8 mouse cellular contexts compared by ENCODE assay signal in genomic region chr5:115531671-115532270, GRCm38 (mm10). TPM values are rescaled to one million over a fixed set of nuclear protein-coding genes. Genes with fewer than 3 reads are reported as not detected.
DNase-seq lines count a peak whose midpoint lies in the region; ATAC-seq lines count a peak whose summit lies in the region.

No protein-coding gene starts in this region.

- peak; percentile 57 for DNase-seq in spleen, adult 12 weeks (ENCODE audit: low spot score)
- no peak for DNase-seq in spleen, adult 18-20 months
- DNase-seq in cerebellum, adult 8-10 months: peak; percentile 80
- peak; percentile 92 for DNase-seq in gastrocnemius, postnatal 14 days
- DNase-seq in naive thymus-derived CD4-positive, alpha-beta T cell, adult 2 months (ENCODE audit: low read depth): peak; percentile 54

- H3K4me3 ChIP-seq in intestine, embryonic 16.5 days (ENCODE audit: low read length): no peak overlapping the region
- no peak overlapping the region for H3K4me3 ChIP-seq in limb, embryonic 15.5 days

- no peaks in the 10 kb centered on the region for H3K36me3 ChIP-seq in intestine, embryonic 16.5 days (ENCODE audit: control insufficient read depth, insufficient read depth, low read length)
- H3K36me3 ChIP-seq in limb, embryonic 15.5 days: no peaks in the 10 kb centered on the region

- peak overlapping the region; percentile 48 for H3K4me2 ChIP-seq in intestine, embryonic 16.5 days (ENCODE audit: low read depth, low read length)
- H3K4me2 ChIP-seq in limb, embryonic 15.5 days: peak overlapping the region; percentile 30

- WGBS in intestine, embryonic 16.5 days: 19% methylated on average over 18 of the region's 18 CpGs
- WGBS in limb, embryonic 15.5 days: 20% methylated on average over 18 of the region's 18 CpGs

- peak; percentile 79 for ATAC-seq in intestine, embryonic 16.5 days
- peak; percentile 74 for ATAC-seq in limb, embryonic 15.5 days (ENCODE audit: insufficient number of reproducible peaks, low FRiP score, low TSS enrichment, low read depth)
- no peak for ATAC-seq in monocyte, adult 5-6 weeks (replicated peaks; ENCODE audit: insufficient number of reproducible peaks, low FRiP score, low TSS enrichment, poor library complexity, severe bottlenecking)

- H3K9me3 ChIP-seq in intestine, embryonic 16.5 days (ENCODE audit: control insufficient read depth, low read length): no peaks in the 10 kb centered on the region
- no peaks in the 10 kb centered on the region for H3K9me3 ChIP-seq in limb, embryonic 15.5 days

- intact Hi-C loops in gastrocnemius, postnatal 14 days (cut with DNase I; ENCODE audit: low total_unique reads): no loop called here

- H3K27ac ChIP-seq in intestine, embryonic 16.5 days (ENCODE audit: low read length): peak overlapping the region; percentile 93
- peak overlapping the region; percentile 87 for H3K27ac ChIP-seq in limb, embryonic 15.5 days

- peak overlapping the region; percentile 53 for H3K9ac ChIP-seq in intestine, embryonic 16.5 days (ENCODE audit: low read depth, low read length)
- H3K9ac ChIP-seq in limb, embryonic 15.5 days: no peak overlapping the region; the same call in 1 of the 2 replicates

- H3K4me1 ChIP-seq in intestine, embryonic 16.5 days (ENCODE audit: control insufficient read depth, insufficient read depth, low read length): peaks cover 74% of the 10 kb centered on the region
- H3K4me1 ChIP-seq in limb, embryonic 15.5 days: peaks cover 86% of the 10 kb centered on the region

- no peaks in the 10 kb centered on the region for H3K27me3 ChIP-seq in intestine, embryonic 16.5 days (replicated peaks; ENCODE audit: control insufficient read depth, insufficient read depth, low read length)
- no peaks in the 10 kb centered on the region for H3K27me3 ChIP-seq in limb, embryonic 15.5 days

RNA-seq across cellular contexts. Expression of gene Pxn, which starts 25.3 kb away (rescaled TPM):
- total RNA-seq in gastrocnemius, postnatal 14 days (2021): 10 to 100 TPM; 80.6 to 83.4 TPM
- 71.9 and 88.2 TPM in 2 replicates for polyA plus RNA-seq in intestine, embryonic 16.5 days (2015; fragmentation: Nextera tagmentation; extraction: Ambion mirVana)
- polyA plus RNA-seq in limb, embryonic 15.5 days (2015; fragmentation: Nextera tagmentation; extraction: Ambion mirVana): 52.6 and 55.7 TPM in 2 replicates
- total RNA-seq in monocyte, adult 5-6 weeks (2017): 85.9 to 113 TPM (median 106 TPM) in 3 replicates

RNA-seq across cellular contexts. Expression of gene Rplp0, which starts 27.5 kb away (rescaled TPM):
- 100 to 1,000 TPM; 780 to 872 TPM for total RNA-seq in gastrocnemius, postnatal 14 days (2021)
- 1,506 and 1,615 TPM in 2 replicates for polyA plus RNA-seq in intestine, embryonic 16.5 days (2015; fragmentation: Nextera tagmentation; extraction: Ambion mirVana)
- 1,505 and 1,752 TPM in 2 replicates for polyA plus RNA-seq in limb, embryonic 15.5 days (2015; fragmentation: Nextera tagmentation; extraction: Ambion mirVana)
- 991 to 1,396 TPM (median 1,306 TPM) in 3 replicates for total RNA-seq in monocyte, adult 5-6 weeks (2017)

RNA-seq across cellular contexts. Expression of gene Gcn1l1, which starts 33.3 kb away (rescaled TPM):
- total RNA-seq in gastrocnemius, postnatal 14 days (2021): 10 to 100 TPM; 28.7 to 31.3 TPM
- 25.5 and 26.3 TPM in 2 replicates for polyA plus RNA-seq in intestine, embryonic 16.5 days (2015; fragmentation: Nextera tagmentation; extraction: Ambion mirVana)
- polyA plus RNA-seq in limb, embryonic 15.5 days (2015; fragmentation: Nextera tagmentation; extraction: Ambion mirVana): 32.9 and 36.3 TPM in 2 replicates
- total RNA-seq in monocyte, adult 5-6 weeks (2017): 16.9 to 37.5 TPM (median 22.8 TPM) in 3 replicates

RNA-seq across cellular contexts. Expression of gene Sirt4, which starts 47.2 kb away (rescaled TPM):
- total RNA-seq in gastrocnemius, postnatal 14 days (2021): 10 to 100 TPM; 10.3 to 16.6 TPM
- 20.4 and 23.1 TPM in 2 replicates for polyA plus RNA-seq in intestine, embryonic 16.5 days (2015; fragmentation: Nextera tagmentation; extraction: Ambion mirVana)
- 24.9 and 26.5 TPM in 2 replicates for polyA plus RNA-seq in limb, embryonic 15.5 days (2015; fragmentation: Nextera tagmentation; extraction: Ambion mirVana)
- total RNA-seq in monocyte, adult 5-6 weeks (2017): 5.2 to 10.7 TPM (median 7.8 TPM) in 3 replicates

Comparison
In these comparisons a context has a peak if more than half of its experiments do, and no peak if none do; other contexts are left out.
1. DNase-seq: peak in spleen, adult 12 weeks (single experiment), cerebellum, adult 8-10 months (single experiment), gastrocnemius, postnatal 14 days (single experiment) and naive thymus-derived CD4-positive, alpha-beta T cell, adult 2 months (single experiment); none in spleen, adult 18-20 months (0 of 2).